Mouse (Mus musculus) adrenal gland, postnatal 10 days (tissue): ENCODE measurements around the gene 4930433I11Rik. TPM values are rescaled to one million over a fixed set of nuclear protein-coding genes. Genes with fewer than 3 reads are reported as not detected.
"Not testable (repeated sequence)": the region's sequence is repeated elsewhere in the genome, so short reads cannot be mapped to it uniquely, and the experiment has no call there.

Experiments used
- DNase-seq: peaks from one replicate; pipeline ENCODE4 v3.0.0; 2021; ENCODE audit warnings: mixed read lengths
- long read RNA-seq, 2 experiments: library from polyadenylated mRNA; stranded (forward); transcript quantifications; one replicate each; pipeline ENCODE4 v2.0.0; 2021
- total RNA-seq, 2 experiments: library from RNA; stranded (reverse); gene quantifications; 2 replicates each; pipeline ENCODE4 v1.2.3; 2021

4930433I11Rik gene
- total RNA-seq, result not detected
- long read RNA-seq, experiment 1, result 0 reads
- long read RNA-seq, experiment 2, result 0 reads

DNA sequence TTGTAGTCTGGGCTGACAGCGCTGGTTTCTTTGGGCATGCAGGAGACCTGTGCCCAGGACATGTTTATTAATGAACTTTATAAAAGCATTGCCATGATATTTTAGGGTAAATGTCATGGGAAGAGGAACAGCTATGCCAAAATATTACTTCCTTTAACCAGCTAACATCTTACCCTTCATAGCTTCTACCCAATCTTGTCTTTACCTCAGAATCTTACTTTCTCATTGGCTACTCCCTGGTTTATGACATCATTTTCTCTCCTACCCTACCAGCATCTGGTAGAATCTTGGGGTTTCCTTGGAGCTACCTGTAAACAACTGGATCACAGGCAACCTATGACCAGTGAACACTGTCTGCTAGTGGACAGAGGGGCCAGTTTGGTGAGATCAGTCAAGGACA lies at the start of gene 4930433I11Rik:
4930433I11Rik (plus strand) TSS at position 301 of the 400 bp plus-strand sequence.
- DNase-seq, result no peak

DNA sequence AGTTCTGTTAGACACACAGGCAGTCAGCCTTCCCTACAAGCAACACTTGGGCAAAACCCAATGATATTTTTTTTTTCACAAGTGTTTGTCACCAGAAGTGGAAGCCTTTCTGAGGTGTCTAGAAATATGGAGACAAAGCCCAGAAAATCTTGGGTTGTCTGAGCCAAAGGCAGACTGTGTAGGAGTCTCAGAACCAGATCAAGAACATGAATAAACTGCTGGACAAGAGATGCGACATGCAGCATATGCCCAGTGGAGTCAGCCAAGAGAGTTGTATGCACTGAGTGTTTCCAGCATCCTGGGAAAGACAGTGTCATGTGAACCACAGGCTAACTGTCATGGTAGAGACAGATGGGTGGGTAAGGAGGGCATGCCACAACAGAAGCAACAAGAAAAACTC lies 48.0 kb upstream of the 4930433I11Rik start:
- no peak for DNase-seq

DNA sequence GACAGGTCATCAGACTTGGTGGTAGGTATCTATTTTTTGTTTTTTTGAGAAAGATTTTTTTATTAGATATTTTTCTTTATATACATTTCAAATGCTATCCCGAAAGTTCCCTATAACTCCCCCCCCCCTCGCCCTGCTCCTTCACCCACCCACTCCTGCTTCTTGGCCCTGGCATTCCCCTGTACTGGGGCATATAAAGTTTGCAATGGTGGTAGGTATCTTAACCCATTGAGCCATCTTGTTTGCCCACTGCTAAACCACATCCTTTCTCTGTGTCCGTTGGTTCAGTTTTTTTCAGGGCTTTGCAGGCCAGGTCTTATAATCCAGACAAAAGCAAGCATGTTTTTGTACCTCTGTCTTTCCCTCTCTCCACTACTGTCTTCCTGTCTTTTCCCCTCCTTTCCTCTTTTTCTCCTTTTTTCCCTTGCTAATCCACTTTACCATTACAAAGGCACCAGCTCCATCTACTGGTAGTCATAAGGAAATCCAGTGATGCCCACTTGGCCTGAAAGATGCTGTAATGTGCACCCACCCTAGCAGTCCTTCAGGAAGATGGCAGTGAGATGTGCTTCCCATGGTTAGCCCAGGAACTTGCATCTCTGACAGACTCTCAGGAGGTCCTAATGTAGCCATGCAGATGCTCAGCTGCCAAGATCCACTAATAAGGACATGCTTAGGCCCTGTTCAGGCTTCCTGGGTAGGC lies 45.0 kb upstream of the 4930433I11Rik start:
- no peak for DNase-seq

DNA sequence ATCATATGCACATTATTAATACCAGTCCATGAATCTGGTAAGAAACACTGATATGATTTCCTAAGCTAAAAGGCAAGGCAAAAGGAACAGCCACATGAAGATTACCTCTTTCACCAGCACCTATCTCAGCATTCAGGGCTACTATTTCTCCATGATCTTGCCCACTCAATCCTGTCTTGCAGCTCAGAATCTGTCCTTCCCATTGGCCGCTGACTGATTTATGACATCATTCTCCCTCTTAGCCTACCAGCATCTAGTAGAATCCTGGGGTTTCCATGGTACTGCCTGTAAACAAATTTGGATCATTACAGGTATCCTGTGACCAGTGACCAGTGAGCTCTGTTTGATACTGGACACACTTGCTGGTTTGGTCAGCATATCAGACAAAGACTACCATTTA lies 45.1 kb downstream of the 4930433I11Rik start, which contains the start of gene Gm4884:
Gm4884 (plus strand) TSS at position 301 of the 400 bp plus-strand sequence.
- DNase-seq, result not testable (repeated sequence)

DNA sequence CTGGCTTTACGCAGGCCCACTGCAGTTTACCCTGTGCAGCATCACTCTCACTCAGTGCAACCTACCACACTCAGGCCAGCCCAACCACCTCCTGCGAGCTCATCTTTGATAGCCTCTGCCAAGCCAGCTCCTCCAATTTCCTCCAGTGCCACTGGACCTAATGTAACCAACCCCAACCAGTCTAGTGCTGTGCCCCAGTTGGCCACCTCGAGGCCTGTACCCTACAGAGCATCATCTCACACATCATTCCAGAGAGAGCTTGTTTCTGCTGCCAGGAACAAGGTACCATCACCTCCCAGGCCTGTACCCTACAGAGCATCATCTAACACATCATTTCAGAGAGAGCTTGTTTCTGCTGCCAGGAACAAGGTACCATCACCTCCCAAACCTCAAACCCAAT lies 56.7 kb downstream of the 4930433I11Rik start:
- DNase-seq, result not testable (repeated sequence)

Other genes starting within 250 kb of the 4930433I11Rik start
- gene Vstm2b, start 89.2 kb upstream of the 4930433I11Rik start, total RNA-seq, result under 1 TPM; 0.57 to 0.97 TPM
- gene Gm4884, start 45.2 kb downstream of the 4930433I11Rik start, total RNA-seq, result not detected
- not detected for gene Gm5592, start 166.3 kb downstream of the 4930433I11Rik start, total RNA-seq